Mouse (Mus musculus): ENCODE data around the gene 9130409I23Rik. TPM values are rescaled to one million over a fixed set of nuclear protein-coding genes. Genes with fewer than 3 reads are reported as not detected.

Gene 9130409I23Rik
- polyA plus RNA-seq, 1 experiment: not detected

DNA sequence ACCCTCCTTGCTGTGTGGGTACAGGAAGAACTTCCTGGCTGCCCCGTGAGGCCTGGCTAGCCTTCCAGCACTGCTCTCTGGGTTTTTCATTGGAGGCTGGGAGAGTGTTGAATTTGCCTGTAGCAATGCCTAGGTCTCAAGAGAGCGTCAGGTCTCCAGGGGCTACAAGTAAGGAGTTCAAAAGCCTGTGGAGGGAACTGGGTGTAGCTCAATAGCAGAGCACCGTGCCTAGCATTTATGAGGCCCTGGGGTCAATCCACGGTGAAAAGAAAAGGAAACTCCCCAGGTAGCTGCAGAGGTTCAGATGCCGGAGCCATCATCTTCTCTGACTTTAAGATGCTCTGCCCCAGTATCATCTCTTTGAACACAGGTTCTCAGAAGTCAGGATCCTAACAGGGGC is 39.4 kb upstream of the 9130409I23Rik start:
- WGBS: 81% methylated on average over 5 of the region's 5 CpGs
- peaks cover 28% of the 10 kb centered on the region for H3K4me1 ChIP-seq (ENCODE audit: control insufficient read depth, insufficient read depth, low read length)
- no peak overlapping the region for H3K27ac ChIP-seq (ENCODE audit: insufficient read depth, low read depth, low read length)
- H3K4me3 ChIP-seq (ENCODE audit: insufficient read depth, low read depth, low read length): no peak overlapping the region
- no peak for TF ChIP-seq POLR2A (IDR thresholded peaks at IDR 0.05; ENCODE audit: insufficient read depth, low read depth, low read length)
- TF ChIP-seq CTCF (IDR thresholded peaks at IDR 0.05; ENCODE audit: insufficient read depth, low read depth, low read length): no peak

GRCm38 (mm10) chr1:181012416-181012815 is 38.6 kb upstream of the 9130409I23Rik start:
- WGBS: 94% methylated on average over 3 of the region's 3 CpGs
- TF ChIP-seq CTCF (IDR thresholded peaks at IDR 0.05; ENCODE audit: insufficient read depth, low read depth, low read length): no peak
- no peak for TF ChIP-seq POLR2A (IDR thresholded peaks at IDR 0.05; ENCODE audit: insufficient read depth, low read depth, low read length)
- H3K4me1 ChIP-seq (ENCODE audit: control insufficient read depth, insufficient read depth, low read length): peaks cover 28% of the 10 kb centered on the region
- H3K4me3 ChIP-seq (ENCODE audit: insufficient read depth, low read depth, low read length): no peak overlapping the region
- H3K27ac ChIP-seq (ENCODE audit: insufficient read depth, low read depth, low read length): no peak overlapping the region

- H3K4me1 ChIP-seq (ENCODE audit: control insufficient read depth, insufficient read depth, low read length): peaks cover 28% of the 10 kb centered on the region
- WGBS: 79% methylated on average over 6 of the region's 6 CpGs
- TF ChIP-seq POLR2A (IDR thresholded peaks at IDR 0.05; ENCODE audit: insufficient read depth, low read depth, low read length) (no peak), CTCF (IDR thresholded peaks at IDR 0.05; ENCODE audit: insufficient read depth, low read depth, low read length) (no peak)
Measured at GRCm38 (mm10) chr1:181013446-181013845, 37.6 kb upstream of the 9130409I23Rik start.

GRCm38 (mm10) chr1:181014731-181015500 is 36.1 kb upstream of the 9130409I23Rik start:
- WGBS: 65% methylated on average over 6 of the region's 6 CpGs
- Histone ChIP-seq H3K4me3 (ENCODE audit: insufficient read depth, low read depth, low read length) (no peak overlapping the region), H3K27ac (ENCODE audit: insufficient read depth, low read depth, low read length) (no peak overlapping the region), H3K4me1 (ENCODE audit: control insufficient read depth, insufficient read depth, low read length) (peaks cover 26% of the 10 kb centered on the region)
- no peak for TF ChIP-seq POLR2A (IDR thresholded peaks at IDR 0.05; ENCODE audit: insufficient read depth, low read depth, low read length)
- TF ChIP-seq CTCF (IDR thresholded peaks at IDR 0.05; ENCODE audit: insufficient read depth, low read depth, low read length): no peak

More at GRCm38 (mm10) chr1:181013446-181013845, 37.6 kb upstream of the 9130409I23Rik start:
- Histone ChIP-seq H3K4me3 (ENCODE audit: insufficient read depth, low read depth, low read length) (no peak overlapping the region), H3K27ac (ENCODE audit: insufficient read depth, low read depth, low read length) (no peak overlapping the region)

GRCm38 (mm10) chr1:181015558-181015957 is 35.5 kb upstream of the 9130409I23Rik start:
- H3K4me3 ChIP-seq (ENCODE audit: insufficient read depth, low read depth, low read length): no peak overlapping the region
- peaks cover 19% of the 10 kb centered on the region for H3K4me1 ChIP-seq (ENCODE audit: control insufficient read depth, insufficient read depth, low read length)
- H3K27ac ChIP-seq (ENCODE audit: insufficient read depth, low read depth, low read length): no peak overlapping the region
- TF ChIP-seq CTCF (IDR thresholded peaks at IDR 0.05; ENCODE audit: insufficient read depth, low read depth, low read length) (no peak), POLR2A (IDR thresholded peaks at IDR 0.05; ENCODE audit: insufficient read depth, low read depth, low read length) (no peak)

- H3K4me1 ChIP-seq (ENCODE audit: control insufficient read depth, insufficient read depth, low read length): peaks cover 18% of the 10 kb centered on the region
- TF ChIP-seq POLR2A (IDR thresholded peaks at IDR 0.05; ENCODE audit: insufficient read depth, low read depth, low read length) (no peak), CTCF (IDR thresholded peaks at IDR 0.05; ENCODE audit: insufficient read depth, low read depth, low read length) (no peak)
- no peak overlapping the region for H3K4me3 ChIP-seq (ENCODE audit: insufficient read depth, low read depth, low read length)
- peak overlapping the region; percentile 54; the same call in 1 of the 2 replicates for H3K27ac ChIP-seq (ENCODE audit: insufficient read depth, low read depth, low read length)
- 92% methylated on average over 4 of the region's 4 CpGs for WGBS
Measured at GRCm38 (mm10) chr1:181016045-181016444, 35.0 kb upstream of the 9130409I23Rik start.

GRCm38 (mm10) chr1:181016532-181017131 is 34.4 kb upstream of the 9130409I23Rik start:
- no peak for TF ChIP-seq POLR2A (IDR thresholded peaks at IDR 0.05; ENCODE audit: insufficient read depth, low read depth, low read length)
- no peak for TF ChIP-seq CTCF (IDR thresholded peaks at IDR 0.05; ENCODE audit: insufficient read depth, low read depth, low read length)
- H3K27ac ChIP-seq (ENCODE audit: insufficient read depth, low read depth, low read length): peak overlapping the region; percentile 11; the same call in 1 of the 2 replicates
- WGBS: 3% methylated on average over 21 of the region's 21 CpGs

DNA sequence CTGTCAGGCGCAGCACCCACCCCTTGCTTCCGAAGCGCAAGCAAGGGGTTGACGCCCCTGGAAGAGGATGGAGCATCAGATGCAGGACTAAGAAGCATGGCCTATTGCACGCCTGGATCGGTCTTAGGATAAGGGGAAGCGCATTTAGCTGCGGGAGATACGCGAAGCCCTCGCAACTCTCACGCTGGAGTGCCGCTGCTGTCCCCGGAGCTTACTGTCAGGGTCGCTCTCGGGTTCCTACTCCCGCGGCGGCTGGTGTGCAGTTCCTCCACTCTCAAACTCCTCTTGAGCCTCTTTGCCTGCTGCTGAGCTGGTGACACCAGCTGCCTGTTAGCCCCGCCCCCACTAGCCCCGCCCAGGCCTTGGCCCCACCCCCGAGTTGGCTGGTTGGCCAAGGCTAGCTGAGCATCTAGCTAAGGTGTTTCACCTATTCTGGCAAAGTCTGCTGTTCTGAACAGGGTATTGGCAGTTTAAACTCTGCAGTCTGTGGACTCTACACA is 33.8 kb upstream of the 9130409I23Rik start:
- peak overlapping the region; percentile 56 for H3K4me3 ChIP-seq (ENCODE audit: insufficient read depth, low read depth, low read length)
- H3K4me1 ChIP-seq (ENCODE audit: control insufficient read depth, insufficient read depth, low read length): peaks cover 14% of the 10 kb centered on the region
- TF ChIP-seq CTCF (IDR thresholded peaks at IDR 0.05; ENCODE audit: insufficient read depth, low read depth, low read length): no peak
- TF ChIP-seq POLR2A (IDR thresholded peaks at IDR 0.05; ENCODE audit: insufficient read depth, low read depth, low read length): peak; percentile 29; the same call in 1 of the 2 replicates
- H3K27ac ChIP-seq (ENCODE audit: insufficient read depth, low read depth, low read length): peak overlapping the region; percentile 32
- WGBS: under 1% methylated on average over 22 of the region's 22 CpGs

More at GRCm38 (mm10) chr1:181016532-181017131, 34.4 kb upstream of the 9130409I23Rik start:
- peaks cover 14% of the 10 kb centered on the region for H3K4me1 ChIP-seq (ENCODE audit: control insufficient read depth, insufficient read depth, low read length)
- H3K4me3 ChIP-seq (ENCODE audit: insufficient read depth, low read depth, low read length): peak overlapping the region; percentile 56

- no peak for TF ChIP-seq CTCF (IDR thresholded peaks at IDR 0.05; ENCODE audit: insufficient read depth, low read depth, low read length)
- TF ChIP-seq POLR2A (IDR thresholded peaks at IDR 0.05; ENCODE audit: insufficient read depth, low read depth, low read length): no peak
- H3K27ac ChIP-seq (ENCODE audit: insufficient read depth, low read depth, low read length): no peak overlapping the region
- 86% methylated on average over 13 of the region's 13 CpGs for WGBS
- H3K4me3 ChIP-seq (ENCODE audit: insufficient read depth, low read depth, low read length): no peak overlapping the region
- H3K4me1 ChIP-seq (ENCODE audit: control insufficient read depth, insufficient read depth, low read length): peaks cover 14% of the 10 kb centered on the region
Measured at GRCm38 (mm10) chr1:181017890-181018420, 33.1 kb upstream of the 9130409I23Rik start.
